Mouse (Mus musculus) megakaryocyte progenitor cell, adult 5-6 weeks (primary cell): ENCODE data around the gene Nell1. TPM values are rescaled to one million over a fixed set of nuclear protein-coding genes. Genes with fewer than 3 reads are reported as not detected.

Source experiments
- ATAC-seq: replicated peaks from 2 replicates; pipeline ENCODE4 v1.8.0; 2016; ENCODE audit warnings: mild to moderate bottlenecking, moderate TSS enrichment, inconsistent platforms; ENCODE audit not compliant: poor library complexity
- total RNA-seq, 2 experiments: library from RNA; stranded (forward) in 1 of 2; stranded (reverse) in 1 of 2; fragments of 157-497, 149-512 nt in 1 of 2; fragments of 200-1000 nt in 1 of 2; gene quantifications; 2 replicates each; pipeline versions ENCODE4 v1.2.3 to v1.2.4; 2015 to 2017

The Nell1 gene
- total RNA-seq, 2 experiments from 2014 or later: not detected

GRCm38 (mm10) chr7:50241634-50242273 is 267.1 kb downstream of the Nell1 start:
- ATAC-seq: no peak

- no peak for ATAC-seq
These were observed 278.5 kb downstream of the Nell1 start for GRCm38 (mm10) chr7:50253166-50253565.

- ATAC-seq: no peak
These were observed 285.4 kb downstream of the Nell1 start for GRCm38 (mm10) chr7:50260016-50260415.

- no peak for ATAC-seq
These were observed 320.8 kb downstream of the Nell1 start for GRCm38 (mm10) chr7:50295508-50295907.

- no peak for ATAC-seq
These were observed 363.6 kb downstream of the Nell1 start for GRCm38 (mm10) chr7:50338226-50338625.

- ATAC-seq: no peak
These were observed 364.1 kb downstream of the Nell1 start for GRCm38 (mm10) chr7:50338757-50339156.

GRCm38 (mm10) chr7:50351564-50351963 is 376.9 kb downstream of the Nell1 start:
- no peak for ATAC-seq

- no peak for ATAC-seq
These were observed 382.5 kb downstream of the Nell1 start for GRCm38 (mm10) chr7:50357213-50357612.

- no peak for ATAC-seq
These were observed 387.4 kb downstream of the Nell1 start for GRCm38 (mm10) chr7:50362039-50362438.

- ATAC-seq: no peak
These were observed 400.2 kb downstream of the Nell1 start for GRCm38 (mm10) chr7:50374876-50375275.

GRCm38 (mm10) chr7:50410421-50410820 is 435.8 kb downstream of the Nell1 start:
- ATAC-seq: no peak

- no peak for ATAC-seq
These were observed 445.3 kb downstream of the Nell1 start for GRCm38 (mm10) chr7:50419976-50420375.

- no peak for ATAC-seq
These were observed 447.9 kb downstream of the Nell1 start for GRCm38 (mm10) chr7:50422422-50423195.

GRCm38 (mm10) chr7:50429725-50430124 is 455.1 kb downstream of the Nell1 start:
- ATAC-seq: no peak

GRCm38 (mm10) chr7:50441237-50441636 is 466.6 kb downstream of the Nell1 start:
- ATAC-seq: no peak

GRCm38 (mm10) chr7:50447316-50447715 is 472.7 kb downstream of the Nell1 start:
- no peak for ATAC-seq

GRCm38 (mm10) chr7:50467742-50468141 is 493.1 kb downstream of the Nell1 start:
- no peak for ATAC-seq

GRCm38 (mm10) chr7:50470555-50470954 is 495.9 kb downstream of the Nell1 start:
- no peak for ATAC-seq

GRCm38 (mm10) chr7:50482011-50482410 is 507.3 kb downstream of the Nell1 start:
- no peak for ATAC-seq

GRCm38 (mm10) chr7:50485304-50485703 is 510.6 kb downstream of the Nell1 start:
- ATAC-seq: no peak

GRCm38 (mm10) chr7:50486884-50487420 is 512.3 kb downstream of the Nell1 start:
- ATAC-seq: no peak

- no peak for ATAC-seq
These were observed 526.9 kb downstream of the Nell1 start for GRCm38 (mm10) chr7:50501562-50501961.
